Mouse (Mus musculus) cerebellum, postnatal 10 days (tissue): Measurements from ENCODE around the gene Nrsn2.

ENCODE experiments used
- DNase-seq, 2 experiments: peaks; one replicate each; pipeline ENCODE4 v3.0.0; 2021; ENCODE audit warnings: mixed read lengths in 2 of 2

Gene Nrsn2

DNA sequence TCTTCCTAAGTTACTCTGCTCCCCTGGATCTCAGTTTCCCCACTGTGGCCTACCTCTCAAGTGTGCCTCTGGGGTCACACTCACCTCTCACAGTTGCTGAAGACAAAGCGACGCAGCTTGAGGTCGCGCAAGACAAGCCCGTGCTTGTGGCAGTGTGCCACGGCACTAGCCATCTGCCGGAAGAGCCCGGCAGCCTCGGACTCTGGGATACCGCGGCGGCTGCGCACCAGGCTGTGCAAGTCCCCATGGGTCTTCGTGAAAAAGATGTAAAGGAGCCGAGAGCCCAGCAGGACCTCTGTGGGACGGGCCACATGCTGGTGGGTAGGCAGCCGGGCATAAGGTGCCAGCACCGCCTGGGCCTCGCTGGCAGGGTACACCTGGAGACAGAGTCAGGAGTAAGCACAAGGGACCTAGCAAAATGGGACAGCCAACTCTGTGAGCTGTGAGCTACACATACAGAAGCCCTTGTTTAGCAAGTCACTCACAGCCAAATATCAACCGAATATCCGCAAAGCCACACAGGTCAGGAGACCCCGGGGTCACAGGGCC lies 36.7 kb downstream of the Nrsn2 start:
- peak; percentile 67 to 73 for DNase-seq

DNA sequence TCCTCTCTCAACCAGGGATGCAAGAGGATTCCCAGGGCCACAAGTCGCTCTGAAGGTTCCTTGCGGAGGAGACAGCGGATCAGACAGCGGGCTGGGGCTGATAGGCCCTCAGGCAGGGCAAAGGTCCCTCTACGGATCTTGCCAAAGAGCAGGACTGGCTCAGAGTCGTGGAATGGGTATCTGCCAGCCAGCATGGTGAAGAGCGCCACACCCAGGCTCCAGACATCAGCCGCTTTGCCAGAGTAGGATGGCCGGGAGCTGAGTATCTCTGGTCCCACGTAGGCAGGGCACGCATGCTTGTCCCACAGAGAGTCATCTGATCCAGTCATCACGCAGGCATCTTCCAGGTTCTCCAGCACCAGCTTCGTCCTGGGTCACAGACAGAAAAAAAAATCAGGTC lies 38.1 kb downstream of the Nrsn2 start:
- peak in 1 of 2 experiments; percentile 23 for DNase-seq

DNA sequence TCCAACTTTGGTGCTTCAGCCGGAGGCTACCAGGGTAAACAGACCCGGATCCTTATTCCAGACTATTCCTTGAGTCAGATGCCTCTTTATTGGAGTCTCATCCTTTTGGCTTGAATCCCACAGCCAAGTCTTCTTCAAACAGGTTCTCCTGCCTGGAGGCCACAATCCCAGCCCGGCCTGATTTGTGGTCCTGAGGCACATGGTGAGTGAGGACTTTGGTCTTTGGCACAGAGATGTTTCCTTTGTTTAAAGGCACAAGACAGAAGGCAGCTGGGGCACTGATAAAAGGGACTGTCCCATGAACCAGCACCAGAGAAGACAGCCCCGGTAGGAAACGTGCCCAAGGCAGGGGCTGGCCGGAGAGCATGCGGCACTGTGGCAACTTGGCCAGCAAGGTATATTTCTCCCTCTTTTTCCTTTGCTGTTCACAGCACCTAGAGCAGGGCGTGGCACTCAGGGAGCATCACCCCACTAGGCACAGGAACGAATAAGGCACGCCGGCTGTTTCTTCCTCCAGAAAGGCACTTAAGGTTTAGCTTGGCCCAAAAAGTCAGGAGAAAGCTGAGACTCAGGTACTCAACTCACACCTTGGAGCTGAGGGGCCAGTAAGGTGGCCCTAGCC lies 38.7 kb downstream of the Nrsn2 start:
- no peak for DNase-seq

DNA sequence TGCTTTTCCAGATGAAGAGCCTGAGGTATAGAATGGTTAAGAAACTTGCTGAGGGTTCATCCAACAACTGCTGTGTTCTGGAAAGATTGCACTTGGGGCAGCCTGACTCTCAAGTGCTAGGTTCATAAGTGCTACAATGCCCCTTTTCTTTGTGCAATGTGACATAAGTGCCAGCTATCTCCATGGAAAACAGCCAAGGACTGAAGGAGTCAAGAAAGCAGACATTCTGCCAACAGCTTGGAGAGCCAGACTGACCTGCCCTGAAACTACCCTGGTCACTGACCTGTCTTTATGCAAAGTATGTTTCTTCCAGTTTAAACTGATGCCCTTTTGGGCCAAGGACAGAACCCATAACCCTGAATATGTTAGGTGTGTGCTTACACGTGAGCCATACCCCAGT lies 39.6 kb downstream of the Nrsn2 start:
- DNase-seq, result peak; percentile 68 to 73

DNA sequence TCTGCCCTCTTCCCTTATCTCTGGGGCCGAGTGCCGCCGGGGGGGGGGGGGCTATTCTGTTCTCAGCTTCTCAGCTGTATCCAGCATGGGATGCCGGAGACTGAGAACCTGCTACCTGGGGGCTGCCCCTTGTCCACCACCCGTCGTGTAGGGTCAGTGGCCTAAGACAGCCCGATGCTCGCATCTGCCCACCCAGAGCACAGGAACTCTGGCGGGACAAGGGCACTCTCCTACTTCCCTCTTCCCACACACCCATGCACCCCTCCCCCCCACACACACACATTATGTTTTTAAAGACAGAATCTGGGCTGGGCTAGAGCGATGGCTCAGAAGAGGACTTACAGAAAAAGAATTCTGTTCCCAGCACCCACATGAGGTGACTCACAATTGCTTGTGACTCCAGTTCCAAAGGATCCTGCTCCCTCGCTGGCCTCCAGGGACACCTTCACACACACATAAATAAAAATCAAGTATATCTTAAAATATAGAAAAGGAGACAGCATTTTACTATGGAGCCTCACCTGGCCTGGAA lies 41.1 kb downstream of the Nrsn2 start:
- DNase-seq, result no peak

DNA sequence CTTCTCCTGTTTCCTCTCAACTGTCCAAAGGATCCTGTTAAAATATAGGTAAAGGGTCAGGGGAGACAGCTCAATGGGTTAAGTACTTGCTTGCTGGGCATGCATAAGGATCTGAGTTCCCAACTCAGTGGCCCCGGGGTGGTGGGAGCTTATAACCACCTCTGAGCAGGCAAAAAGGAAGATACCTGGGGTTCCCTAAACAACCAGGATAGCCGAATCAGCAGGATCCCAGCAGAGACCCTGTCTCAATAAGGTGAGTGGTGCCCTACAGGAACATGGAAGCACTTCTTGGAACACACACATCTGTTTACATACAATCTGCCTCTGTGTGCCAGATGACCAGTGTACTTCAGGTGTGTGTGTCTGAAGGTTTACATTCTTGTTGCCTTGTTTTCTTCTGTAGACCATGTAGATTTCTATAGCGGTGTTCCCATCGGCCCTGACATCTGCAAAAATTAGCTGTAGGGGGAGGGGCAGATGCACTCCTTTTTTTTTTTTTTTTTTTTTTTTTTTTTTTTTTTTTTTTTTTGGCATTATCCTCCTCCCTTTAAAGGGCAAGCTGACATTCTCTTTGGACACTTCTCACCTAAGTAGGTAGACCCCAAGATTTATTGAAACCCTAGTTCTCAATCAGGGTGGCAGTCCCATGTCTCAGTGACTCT lies 43.0 kb downstream of the Nrsn2 start:
- DNase-seq, result no peak

DNA sequence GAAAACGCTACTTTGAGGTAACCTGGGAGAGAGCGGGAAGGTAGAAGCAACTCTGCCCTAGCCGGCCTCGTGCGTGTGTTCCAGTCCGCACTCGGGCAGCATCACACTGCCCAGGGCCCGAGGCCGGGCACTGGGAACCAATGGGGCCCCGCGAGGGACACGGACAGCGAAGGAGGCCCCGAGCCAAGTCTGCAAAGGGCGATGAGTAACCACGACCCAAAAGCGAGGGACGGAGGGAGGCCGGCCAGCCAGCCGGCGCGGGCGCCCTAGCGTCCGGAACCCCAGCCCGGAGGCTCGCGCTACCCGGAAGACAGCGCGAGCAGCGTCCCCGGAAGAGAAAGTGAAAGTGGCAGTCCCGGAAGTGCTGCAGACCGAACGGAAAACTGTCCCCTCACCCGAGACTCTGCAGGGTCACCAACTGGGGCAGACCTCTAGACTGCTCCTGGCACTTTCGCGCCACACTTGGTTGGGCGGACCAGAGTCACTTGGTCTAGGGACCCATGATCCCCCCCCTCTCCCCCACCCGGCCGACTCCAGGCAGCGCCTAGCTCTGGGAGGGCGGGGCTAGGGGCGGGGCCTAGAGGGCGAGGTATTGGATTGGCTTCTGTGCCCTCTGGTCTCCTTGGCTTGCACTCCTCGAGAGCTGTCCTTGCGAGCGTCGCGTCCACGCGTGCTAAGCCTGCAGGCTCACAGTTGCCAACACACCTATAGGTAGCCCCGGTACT lies 44.2 kb downstream of the Nrsn2 start, which contains the start of gene Rbck1:
Gene Rbck1, minus strand, starts transcription at position 553 of the 725 bp plus-strand sequence.
- peak; percentile 96 to 97 for DNase-seq

DNA sequence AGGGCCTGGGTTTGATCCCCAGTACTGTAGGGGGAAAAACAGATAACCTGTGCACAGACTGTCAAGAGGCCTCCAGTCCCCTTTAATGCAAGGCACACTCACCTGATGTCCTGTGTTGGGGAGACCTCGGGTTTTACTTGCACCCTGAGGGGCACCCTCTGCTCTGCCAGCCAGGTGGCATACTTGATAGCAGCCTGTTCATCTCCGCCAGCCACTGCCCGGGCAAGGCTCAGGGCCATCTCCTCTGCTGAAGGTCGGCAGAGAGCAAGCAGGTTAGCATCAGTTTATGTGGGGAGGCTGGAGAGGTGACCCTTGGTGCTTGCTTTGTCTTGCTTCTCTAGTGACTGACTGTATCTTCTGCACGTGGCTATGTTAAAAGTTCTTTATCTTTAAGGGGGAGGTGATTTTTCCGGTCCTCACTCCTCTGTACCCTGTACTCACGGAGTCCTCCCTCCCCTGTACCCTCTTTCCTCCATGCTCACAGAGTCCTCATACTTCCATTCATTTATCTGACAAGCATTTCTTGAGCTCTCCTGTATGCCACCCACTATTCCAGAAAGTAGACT lies 45.5 kb downstream of the Nrsn2 start:
- DNase-seq, result peak in 1 of 2 experiments; percentile 20

DNA sequence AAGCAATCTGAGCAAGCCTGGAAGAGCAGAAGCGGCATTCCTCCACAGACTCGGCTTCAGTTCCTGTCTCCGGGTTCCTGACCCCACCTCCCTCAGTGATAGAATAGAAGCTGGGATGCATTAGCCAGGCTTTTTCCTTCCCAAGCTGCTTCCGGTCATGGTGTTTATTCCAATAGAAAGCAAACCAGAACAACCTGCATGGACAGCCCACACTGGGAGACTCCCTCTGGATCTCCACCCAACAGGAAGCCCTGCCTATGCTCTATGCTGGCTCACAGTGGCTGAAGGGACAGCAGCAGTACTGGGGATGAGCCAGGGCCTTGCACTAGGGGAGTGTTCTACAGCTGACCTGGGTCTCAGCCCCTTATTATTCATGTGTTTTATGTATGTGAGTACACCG lies 48.5 kb downstream of the Nrsn2 start:
- DNase-seq, result no peak

DNA sequence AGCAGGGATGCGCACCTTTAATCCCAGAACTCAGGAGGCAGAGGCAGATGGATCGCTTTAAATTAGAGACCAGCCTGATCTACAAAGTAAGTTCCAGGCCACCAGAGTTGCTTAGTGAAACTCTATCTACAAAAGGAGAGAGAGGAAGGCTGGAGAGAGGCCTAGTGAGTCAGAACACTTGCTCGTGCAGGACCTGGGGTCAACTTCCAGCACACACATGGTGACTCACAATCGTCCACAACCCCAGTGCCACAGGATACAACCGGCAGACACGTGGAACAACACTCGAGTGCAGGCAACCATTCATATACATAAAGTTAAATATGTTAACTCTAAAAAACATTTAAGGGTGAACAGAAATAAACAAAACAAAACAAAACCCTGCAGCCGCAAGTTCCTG lies 49.8 kb downstream of the Nrsn2 start:
- DNase-seq, result no peak

DNA sequence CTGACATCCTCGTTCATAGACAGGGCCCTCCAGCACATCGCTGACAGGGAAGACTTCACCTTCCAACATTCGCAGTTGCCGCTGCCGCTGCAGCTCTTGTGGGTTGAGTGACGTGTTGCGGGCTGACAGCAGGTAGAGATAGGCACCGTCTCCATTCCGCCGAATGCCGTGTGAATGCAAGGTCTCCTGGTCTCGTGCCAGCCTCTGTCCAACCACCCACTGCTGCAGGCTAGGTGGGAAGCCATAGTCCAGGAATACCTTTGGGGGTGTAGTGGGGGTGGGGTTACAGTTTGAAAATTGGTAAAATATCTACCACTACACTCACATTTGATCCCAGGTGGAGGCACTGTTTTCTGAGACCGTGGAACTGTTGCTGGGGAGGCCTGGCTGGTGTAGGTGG lies 50.3 kb downstream of the Nrsn2 start:
- no peak for DNase-seq

DNA sequence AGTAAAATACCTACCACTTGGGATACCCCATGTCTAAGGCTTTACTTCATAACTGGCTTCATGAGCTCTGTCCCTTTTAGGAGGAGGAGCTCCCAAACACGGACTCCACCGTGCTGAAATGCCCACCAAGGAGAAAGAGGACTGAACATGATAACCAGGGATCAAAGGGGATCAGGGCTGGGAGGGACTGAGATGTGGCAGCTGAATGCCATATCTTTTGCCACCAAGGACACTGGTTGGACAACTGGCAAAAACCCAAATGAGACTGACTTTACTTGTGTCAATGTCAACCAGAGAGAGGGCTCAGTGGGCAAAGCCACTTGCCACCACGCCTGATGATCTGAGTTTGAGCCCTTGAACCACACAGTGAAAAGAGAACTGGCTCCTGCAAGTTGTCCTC lies 51.6 kb downstream of the Nrsn2 start:
- no peak for DNase-seq

DNA sequence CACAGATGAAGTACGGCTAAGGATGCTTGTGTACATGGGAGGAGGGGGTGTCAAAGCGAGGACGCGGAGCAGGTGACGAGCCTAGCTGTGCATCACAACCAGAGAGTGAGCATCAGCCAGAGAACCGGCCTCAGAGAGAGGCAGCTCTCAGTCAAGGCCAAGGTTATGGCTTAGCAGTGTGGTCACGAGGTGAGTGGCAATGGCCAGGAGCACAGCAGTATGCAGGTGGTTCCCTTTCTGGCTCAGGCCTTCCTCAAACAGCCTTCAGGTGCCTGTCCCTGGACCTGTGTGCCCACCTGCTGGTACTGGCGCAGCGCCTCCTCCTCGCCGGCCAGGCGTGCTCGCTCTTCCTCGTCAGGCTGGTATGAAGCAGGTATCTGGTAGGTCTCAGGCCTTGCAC lies 52.5 kb downstream of the Nrsn2 start:
- peak in 1 of 2 experiments; percentile 55 for DNase-seq

DNA sequence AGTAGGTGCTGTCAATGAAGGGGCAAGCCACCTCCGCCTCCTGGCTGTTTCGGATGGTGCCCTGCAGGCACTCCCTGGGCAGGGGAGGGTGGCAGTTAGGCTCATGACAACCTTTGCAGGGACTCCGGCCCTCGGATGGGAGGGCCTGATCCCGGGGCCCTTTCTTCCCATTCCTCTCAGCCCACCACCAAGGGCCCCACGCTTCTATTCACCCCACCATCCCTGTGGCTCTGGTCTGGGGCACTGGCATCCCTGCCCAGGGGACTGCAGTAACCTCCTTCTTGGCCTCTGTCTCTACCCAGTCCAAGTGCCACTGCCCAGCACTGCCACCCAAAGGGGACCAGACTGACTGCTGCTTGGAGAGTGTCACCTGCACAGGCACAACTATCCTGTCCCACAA lies 54.2 kb downstream of the Nrsn2 start:
- DNase-seq, result no peak

DNA sequence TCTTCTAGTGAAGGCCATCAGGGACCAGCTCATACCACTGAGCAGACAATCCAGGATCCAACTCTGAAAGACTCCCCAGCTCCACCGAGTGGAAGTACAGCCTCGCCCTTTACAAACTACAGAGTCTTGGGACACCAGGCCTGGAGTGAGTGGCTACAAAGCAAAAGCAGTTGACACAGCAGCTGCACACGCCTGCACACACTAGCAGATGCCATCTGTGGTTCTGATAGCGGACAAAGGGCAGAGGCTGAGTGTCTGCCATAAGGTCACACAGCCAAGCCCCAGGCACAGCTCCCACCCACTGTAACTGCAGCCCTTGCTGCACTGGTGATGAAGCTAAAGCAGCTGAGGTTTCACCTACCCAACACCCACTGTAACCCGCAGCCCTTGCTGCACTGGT lies 54.9 kb downstream of the Nrsn2 start:
- DNase-seq, result no peak
